ENCODE assay signal across 10 mouse cellular contexts in the genomic region with DNA sequence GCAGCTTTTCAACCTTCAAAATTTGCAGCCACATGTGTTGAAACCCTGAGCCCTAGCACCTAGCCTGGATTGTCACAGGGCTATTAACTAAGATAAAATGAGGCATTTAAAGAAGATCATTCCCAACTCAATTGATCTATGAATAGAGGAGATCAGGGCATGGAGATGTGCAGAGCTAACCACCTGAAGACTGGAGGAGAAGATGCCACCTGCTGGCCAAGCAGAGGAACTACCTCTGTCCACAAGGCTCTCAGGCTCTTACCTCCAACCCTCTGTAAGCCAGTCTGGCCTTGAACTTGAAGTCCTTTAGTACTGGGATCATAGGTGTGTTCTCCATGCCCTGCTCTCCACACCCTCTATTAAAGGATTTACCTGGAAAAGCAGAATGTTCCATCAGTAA. TPM values are rescaled to one million over a fixed set of nuclear protein-coding genes. Genes with fewer than 3 reads are reported as not detected.
DNase-seq lines count a peak whose midpoint lies in the region; ATAC-seq lines count a peak whose summit lies in the region.
"Had no signal": no experiment of that assay in that cellular context is flagged by ENCODE, and none has a peak within 500 bp of the region (broad histone marks: within the 10 kb centered on the region; RNA-seq: fewer than 3 reads in every experiment).

No protein-coding gene starts in this region.

- H3K4me2 ChIP-seq in midbrain, embryonic 16.5 days (ENCODE audit: low read length), result no peak overlapping the region
- no peak overlapping the region for H3K4me2 ChIP-seq in forebrain, embryonic 12.5 days

- H3K9me3 ChIP-seq in midbrain, embryonic 10.5 days (replicated peaks), result no peaks in the 10 kb centered on the region
- H3K9me3 ChIP-seq in midbrain, embryonic 16.5 days (replicated peaks; ENCODE audit: control insufficient read depth, low read length, poor library complexity, severe bottlenecking), result no peaks in the 10 kb centered on the region
- no peaks in the 10 kb centered on the region for H3K9me3 ChIP-seq in forebrain, embryonic 12.5 days

- H3K9ac ChIP-seq in midbrain, embryonic 16.5 days (ENCODE audit: low read depth, low read length), result no peak overlapping the region
- no peak overlapping the region for H3K9ac ChIP-seq in forebrain, embryonic 12.5 days

- intact Hi-C loops in left cerebral cortex, postnatal 14 days (cut with DNase I), result loop anchor here (10.0 kb wide), 1 partner anchor 136 kb away; no protein-coding TSS in a partner anchor

- peak; percentile 15 for DNase-seq in midbrain, embryonic 10.5 days (ENCODE audit: low spot score)
- peak; percentile 72 for DNase-seq in NIH3T3 (ENCODE audit: low read depth)
- DNase-seq in cerebellum, adult 11-12 months, result peak; percentile 8
- peak; percentile 40 to 50 for DNase-seq in heart, adult 9 months (ENCODE audit: low spot score in 2 of 2)
- DNase-seq in left cerebral cortex, postnatal 14 days (ENCODE audit: low spot score in 2 of 2), result peak; percentile 9 to 34
- peak; percentile 66 for DNase-seq in retina, embryonic 14.5 days (ENCODE audit: low spot score)

- H3K27me3 ChIP-seq in midbrain, embryonic 10.5 days (ENCODE audit: low read depth, poor library complexity, severe bottlenecking), result no peaks in the 10 kb centered on the region
- H3K27me3 ChIP-seq in midbrain, embryonic 16.5 days (ENCODE audit: control insufficient read depth, insufficient read depth, low read depth, low read length), result no peaks in the 10 kb centered on the region
- H3K27me3 ChIP-seq in forebrain, embryonic 12.5 days, result no peaks in the 10 kb centered on the region

- no peaks in the 10 kb centered on the region for H3K4me1 ChIP-seq in midbrain, embryonic 10.5 days
- no peaks in the 10 kb centered on the region for H3K4me1 ChIP-seq in midbrain, embryonic 16.5 days (ENCODE audit: control insufficient read depth, insufficient read depth, low read length)
- H3K4me1 ChIP-seq in forebrain, embryonic 12.5 days, result no peaks in the 10 kb centered on the region

- H3K4me3 ChIP-seq in midbrain, embryonic 10.5 days, result no peak overlapping the region
- H3K4me3 ChIP-seq in midbrain, embryonic 16.5 days (ENCODE audit: low read depth, low read length), result no peak overlapping the region
- H3K4me3 ChIP-seq in forebrain, embryonic 12.5 days (replicated peaks), result no peak overlapping the region

- no peak for ATAC-seq in midbrain, embryonic 16.5 days
- no peak for ATAC-seq in forebrain, embryonic 12.5 days (ENCODE audit: low FRiP score)

- no peak overlapping the region for H3K27ac ChIP-seq in midbrain, embryonic 10.5 days (replicated peaks)
- H3K27ac ChIP-seq in midbrain, embryonic 16.5 days (ENCODE audit: low read length), result no peak overlapping the region
- no peak overlapping the region for H3K27ac ChIP-seq in forebrain, embryonic 12.5 days

- H3K36me3 ChIP-seq in midbrain, embryonic 10.5 days, result no peaks in the 10 kb centered on the region
- H3K36me3 ChIP-seq in midbrain, embryonic 16.5 days (ENCODE audit: control insufficient read depth, insufficient read depth, low read length), result no peaks in the 10 kb centered on the region
- H3K36me3 ChIP-seq in forebrain, embryonic 12.5 days (replicated peaks), result no peaks in the 10 kb centered on the region

RNA-seq across cellular contexts. Expression of a gene that starts 11.9 kb away (rescaled TPM):
- 0.81 and 1.1 TPM in 2 replicates for polyA plus RNA-seq in midbrain, embryonic 10.5 days (2016; fragmentation: Nextera tagmentation; extraction: Ambion mirVana)
- polyA plus RNA-seq in midbrain, embryonic 16.5 days (2015; fragmentation: Nextera tagmentation; extraction: Ambion mirVana), result 8.7 and 11.8 TPM in 2 replicates
- total RNA-seq in left cerebral cortex, postnatal 14 days (2021), result 10 to 100 TPM; 45.4 to 62.2 TPM
- polyA plus RNA-seq in forebrain, embryonic 12.5 days (2016; fragmentation: Nextera tagmentation; extraction: Ambion mirVana), result 0.55 TPM in 2 replicates
- total RNA-seq: hematopoietic stem cell, adult 5-6 weeks had no signal

RNA-seq across cellular contexts. Expression of a gene that starts 51.3 kb away (rescaled TPM):
- not detected in 2 replicates for polyA plus RNA-seq in midbrain, embryonic 10.5 days (2016; fragmentation: Nextera tagmentation; extraction: Ambion mirVana)
- 0.31 TPM in 1 of 2 replicates, not detected in the other for polyA plus RNA-seq in midbrain, embryonic 16.5 days (2015; fragmentation: Nextera tagmentation; extraction: Ambion mirVana)
- 1 to 10 TPM in 1 of 2 experiments, under 1 TPM in 1; 0.82 to 1.9 TPM for total RNA-seq in left cerebral cortex, postnatal 14 days (2021)
- polyA plus RNA-seq in forebrain, embryonic 12.5 days (2016; fragmentation: Nextera tagmentation; extraction: Ambion mirVana), result not detected in 2 replicates
- polyA plus RNA-seq: neural tube, embryonic 14.5 days had no signal

Comparison
In these comparisons a context has a peak if more than half of its experiments do, and no peak if none do; other contexts are left out.
1. DNase-seq: peak in every context shown above with its lines; median percentile 72 in NIH3T3; 66 in retina, embryonic 14.5 days; 45 in heart, adult 9 months; 22 in left cerebral cortex, postnatal 14 days; 15 in midbrain, embryonic 10.5 days; 8 in cerebellum, adult 11-12 months.